Mouse (Mus musculus) liver, postnatal 0 days (tissue): ENCODE data around the gene Harbi1.

Experiments used
- CTCF ChIP-seq: sonication (generic); IDR thresholded peaks from 2 replicates; pipeline ENCODE4 v1.5.1; 2016; ENCODE audit warnings: antibody characterized with exemption, low read depth
- EP300 ChIP-seq: IDR thresholded peaks from 2 replicates; pipeline ENCODE4 v1.6.1; 2016; ENCODE audit warnings: antibody characterized with exemption, low read depth, mild to moderate bottlenecking

- no peak for TF ChIP-seq CTCF
- TF ChIP-seq EP300: no peak
Measured at GRCm38 (mm10) chr2:91699225-91699624, 11.4 kb upstream of the Harbi1 start.
